Mouse (Mus musculus) heart, embryonic 11.5 days (tissue): Measurements from ENCODE around the gene Glis3. TPM values are rescaled to one million over a fixed set of nuclear protein-coding genes. Genes with fewer than 3 reads are reported as not detected.

Experiments used
- ATAC-seq: fragments of 200-750 bp; cut with Nextera tagmentation; replicated peaks from 2 replicates; pipeline ENCODE4 v1.8.0; 2017; ENCODE audit warnings: moderate library complexity; ENCODE audit not compliant: insufficient number of reproducible peaks, low FRiP score, low TSS enrichment
- H3K27ac ChIP-seq: fragments of 300-500 bp; sonication (generic); 2 replicates; pipeline ENCODE4 v1.5.1; 2014; ENCODE audit warnings: mild to moderate bottlenecking, low read depth, low read length
- H3K27me3 ChIP-seq: fragments of 300-500 bp; sonication (generic); 2 replicates; pipeline ENCODE4 v1.6.1; 2014; ENCODE audit warnings: mild to moderate bottlenecking, low read length, mixed read lengths; ENCODE audit not compliant: control insufficient read depth, insufficient read depth
- H3K36me3 ChIP-seq: fragments of 300-500 bp; sonication (generic); 2 replicates; pipeline ENCODE4 v1.6.1; 2014; ENCODE audit warnings: mild to moderate bottlenecking, low read length, moderate library complexity, mixed read lengths; ENCODE audit not compliant: control insufficient read depth, insufficient read depth
- H3K4me1 ChIP-seq: fragments of 300-500 bp; sonication (generic); 2 replicates; pipeline ENCODE4 v1.6.1; 2014; ENCODE audit warnings: low read length; ENCODE audit not compliant: control insufficient read depth, insufficient read depth
- H3K4me2 ChIP-seq: fragments of 300-500 bp; sonication (generic); 2 replicates; pipeline ENCODE4 v1.6.1; 2014; ENCODE audit warnings: mild to moderate bottlenecking, moderate library complexity
- H3K4me3 ChIP-seq: fragments of 300-500 bp; sonication (generic); 2 replicates; pipeline ENCODE4 v1.5.1; 2014; ENCODE audit warnings: low read depth, low read length
- H3K9ac ChIP-seq: fragments of 300-500 bp; sonication (generic); 2 replicates; pipeline ENCODE4 v1.6.1; 2014; ENCODE audit warnings: mild to moderate bottlenecking, low read depth, low read length, moderate library complexity
- H3K9me3 ChIP-seq: fragments of 300-500 bp; sonication (generic); replicated peaks from 2 replicates; pipeline ENCODE4 v1.6.1; 2016; ENCODE audit warnings: low read length; ENCODE audit not compliant: control insufficient read depth
- WGBS: fragments of 180-500 bp; shearing (Covaris S2); extraction: QIAGEN DNeasy Blood & Tissue Kit; methylation state at CpG from one replicate; pipeline ENCODE4 v1.1.7; 2014; ENCODE audit not compliant: insufficient replicate concordance; 5-methylcytosine and 5-hydroxymethylcytosine counted together
- polyA plus RNA-seq: library from polyadenylated mRNA; unstranded; fragments of >200 nt; fragmentation: Nextera tagmentation; extraction: Ambion mirVana; gene quantifications from 2 replicates; pipeline ENCODE4 v1.2.1, GENCODE M21; 2014

Glis3 gene
- polyA plus RNA-seq, 1 experiment from 2014 or later = 1.3 TPM

DNA sequence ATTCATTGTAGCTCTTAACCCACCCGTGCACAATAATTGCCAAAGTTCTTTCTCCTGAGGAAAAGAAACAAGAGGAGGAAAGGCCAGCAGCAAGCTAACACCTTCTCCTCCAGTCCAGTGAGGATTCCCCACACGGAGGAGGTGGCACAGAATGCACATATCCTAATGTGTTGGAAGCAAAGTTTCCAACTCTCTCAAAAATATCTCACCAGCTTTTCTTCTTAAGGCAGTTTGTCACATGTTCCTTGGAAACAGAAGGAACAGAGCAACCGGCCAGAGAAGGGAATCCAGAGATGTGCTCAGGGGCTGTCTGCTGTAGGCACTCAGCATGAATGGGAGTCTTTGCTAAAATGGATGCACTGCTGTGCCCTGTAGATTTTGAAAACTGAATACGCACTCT, 441.8 kb downstream of the Glis3 start:
- H3K9me3 ChIP-seq = no peaks in the 10 kb centered on the region
- no peaks in the 10 kb centered on the region for H3K27me3 ChIP-seq
- 72% methylated on average over 4 of the region's 4 CpGs for WGBS
- ATAC-seq = no peak
- no peaks in the 10 kb centered on the region for H3K4me1 ChIP-seq
- no peak overlapping the region for H3K4me3 ChIP-seq
- no peak overlapping the region for H3K27ac ChIP-seq
- H3K4me2 ChIP-seq = no peak overlapping the region
- no peaks in the 10 kb centered on the region for H3K36me3 ChIP-seq
- H3K9ac ChIP-seq = no peak overlapping the region

DNA sequence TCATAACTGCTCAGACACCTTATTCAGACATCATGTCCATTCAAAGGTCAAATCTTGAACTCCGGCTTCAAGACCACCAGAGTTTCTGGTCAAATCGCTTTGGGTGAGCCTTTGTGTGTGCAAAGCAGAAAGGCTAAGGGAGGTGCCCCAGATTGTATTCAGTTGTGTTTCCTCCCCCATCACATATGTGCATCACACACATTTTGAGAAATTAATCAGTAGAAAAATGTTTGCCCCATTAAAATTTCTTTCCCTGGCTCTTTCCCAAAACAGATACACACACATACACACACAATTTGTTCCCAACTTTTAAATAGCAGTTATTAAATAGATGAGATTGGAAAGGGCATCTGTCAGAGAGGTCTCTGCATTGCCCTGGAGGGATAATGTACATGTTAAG, 442.3 kb downstream of the Glis3 start:
- H3K36me3 ChIP-seq = no peaks in the 10 kb centered on the region
- no peak for ATAC-seq
- no peaks in the 10 kb centered on the region for H3K4me1 ChIP-seq
- H3K27me3 ChIP-seq = no peaks in the 10 kb centered on the region
- H3K9ac ChIP-seq = no peak overlapping the region
- no peak overlapping the region for H3K4me3 ChIP-seq
- no peaks in the 10 kb centered on the region for H3K9me3 ChIP-seq
- H3K27ac ChIP-seq = no peak overlapping the region
- H3K4me2 ChIP-seq = no peak overlapping the region
- 84% methylated on average over 2 of the region's 2 CpGs for WGBS

DNA sequence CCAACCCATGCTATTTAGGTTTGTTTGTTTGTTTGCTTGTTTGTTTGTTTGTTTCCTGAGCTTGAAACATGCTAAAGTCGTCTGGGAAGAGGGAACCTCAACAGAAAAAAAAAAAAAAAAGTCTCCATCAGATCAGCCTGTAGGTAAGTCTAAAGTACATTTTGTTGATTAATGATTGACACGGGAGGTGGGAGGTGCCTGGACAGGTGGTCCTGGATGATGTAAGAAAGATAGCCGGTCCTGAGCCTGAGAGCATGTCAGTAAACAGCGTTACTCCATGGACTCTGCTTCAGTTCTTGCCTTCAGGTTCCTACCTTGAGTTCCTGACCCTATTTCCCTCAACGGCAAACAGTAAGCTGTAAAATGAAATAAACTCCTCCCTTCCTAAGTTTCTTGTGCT, 444.3 kb downstream of the Glis3 start:
- Histone ChIP-seq H3K4me1 (no peaks in the 10 kb centered on the region), H3K27ac (no peak overlapping the region), H3K9ac (no peak overlapping the region), H3K4me3 (no peak overlapping the region), H3K9me3 (no peaks in the 10 kb centered on the region), H3K27me3 (no peaks in the 10 kb centered on the region), H3K4me2 (no peak overlapping the region), H3K36me3 (no peaks in the 10 kb centered on the region)
- ATAC-seq = no peak
- 74% methylated on average over 5 of the region's 5 CpGs for WGBS

DNA sequence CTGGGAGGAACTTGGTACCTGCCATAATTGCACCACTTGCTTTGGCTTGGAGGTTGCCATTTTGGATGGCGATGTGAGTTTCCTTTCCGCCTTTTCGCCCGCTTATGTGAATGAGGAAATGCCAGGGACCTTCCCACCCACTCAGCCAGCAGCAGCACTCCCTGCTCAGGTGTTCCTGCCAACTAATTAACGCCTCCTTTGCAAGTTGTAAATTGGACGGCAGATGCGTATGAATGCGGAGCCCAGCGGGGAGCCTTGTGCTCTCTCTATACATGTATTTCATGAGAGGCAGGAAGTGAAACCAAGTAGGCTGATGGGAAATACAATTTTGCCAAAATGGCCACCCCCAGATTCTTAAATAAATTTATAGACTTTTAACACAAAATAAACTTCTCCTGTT, 444.8 kb downstream of the Glis3 start:
- H3K9me3 ChIP-seq = no peaks in the 10 kb centered on the region
- no peaks in the 10 kb centered on the region for H3K27me3 ChIP-seq
- 88% methylated on average over 9 of the region's 9 CpGs for WGBS
- H3K4me3 ChIP-seq = no peak overlapping the region
- no peak overlapping the region for H3K4me2 ChIP-seq
- no peaks in the 10 kb centered on the region for H3K36me3 ChIP-seq
- H3K9ac ChIP-seq = no peak overlapping the region
- H3K27ac ChIP-seq = no peak overlapping the region
- no peaks in the 10 kb centered on the region for H3K4me1 ChIP-seq
- ATAC-seq = no peak

DNA sequence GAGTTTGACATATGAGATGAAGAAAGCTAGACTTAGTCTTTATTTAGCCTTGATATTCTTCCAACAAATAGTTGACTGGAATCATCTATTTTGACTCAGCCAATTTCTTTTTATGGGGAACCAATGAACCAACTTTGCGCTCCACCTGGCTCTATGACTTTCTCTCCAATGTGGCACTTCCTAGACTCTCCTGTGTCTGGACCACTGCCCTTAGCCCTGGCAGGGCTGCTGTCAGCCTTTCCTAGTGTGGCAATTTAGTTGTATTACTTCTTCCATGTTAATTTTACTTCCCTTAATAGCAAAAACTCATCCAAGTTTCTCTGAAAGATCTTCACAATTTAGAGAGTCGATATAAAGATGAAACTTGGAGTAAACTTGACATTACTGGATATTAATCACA, 445.2 kb downstream of the Glis3 start:
- no peaks in the 10 kb centered on the region for H3K36me3 ChIP-seq
- H3K27me3 ChIP-seq = no peaks in the 10 kb centered on the region
- no peaks in the 10 kb centered on the region for H3K9me3 ChIP-seq
- WGBS = 87% methylated on average over 2 of the region's 2 CpGs
- no peak overlapping the region for H3K4me2 ChIP-seq
- H3K9ac ChIP-seq = no peak overlapping the region
- H3K4me3 ChIP-seq = no peak overlapping the region
- H3K4me1 ChIP-seq = no peaks in the 10 kb centered on the region
- ATAC-seq = no peak
- no peak overlapping the region for H3K27ac ChIP-seq

DNA sequence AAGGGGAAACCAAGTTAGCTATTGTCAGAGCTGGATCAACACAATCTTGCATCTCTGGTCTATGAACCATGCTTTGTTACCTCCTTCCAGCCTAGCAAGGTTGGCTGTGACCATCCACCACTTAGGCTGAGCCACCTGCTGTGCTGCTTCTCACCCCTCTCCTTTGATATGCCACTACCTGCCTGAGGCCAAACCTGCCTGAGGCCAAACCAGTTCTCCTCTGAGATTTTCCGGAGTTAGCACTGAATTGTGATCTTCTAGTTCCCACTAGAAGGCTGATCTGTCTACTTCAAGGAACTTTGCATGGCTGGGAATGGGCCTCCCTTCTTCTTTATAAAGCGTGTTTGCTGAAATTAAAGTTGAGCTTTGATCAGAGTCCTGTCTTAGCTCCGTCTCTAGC, 448.4 kb downstream of the Glis3 start:
- Histone ChIP-seq H3K36me3 (no peaks in the 10 kb centered on the region), H3K4me3 (no peak overlapping the region), H3K4me2 (no peak overlapping the region), H3K4me1 (no peaks in the 10 kb centered on the region), H3K27ac (no peak overlapping the region), H3K9me3 (no peaks in the 10 kb centered on the region), H3K27me3 (no peaks in the 10 kb centered on the region), H3K9ac (no peak overlapping the region)
- no peak for ATAC-seq
- WGBS = 53% methylated on average over 3 of the region's 3 CpGs

DNA sequence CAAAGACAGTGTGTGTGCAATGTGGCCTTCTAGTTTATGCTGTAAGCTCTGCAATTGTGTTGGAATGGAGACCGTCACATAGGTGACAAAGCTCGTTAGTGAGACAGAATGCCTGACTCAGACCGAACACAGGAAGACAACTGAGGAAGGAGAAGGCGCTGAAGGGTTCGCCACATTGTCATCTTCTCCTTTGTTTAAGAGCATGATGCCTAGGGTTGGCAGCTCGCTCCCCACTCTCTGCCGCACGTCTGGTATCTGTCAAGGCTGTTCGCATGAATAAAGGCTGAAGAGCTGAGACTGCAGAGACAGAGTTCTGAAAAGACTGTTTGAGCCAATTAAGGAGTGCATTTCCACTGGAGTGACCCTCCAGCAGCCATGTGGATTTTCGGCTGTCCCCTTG, 452.4 kb downstream of the Glis3 start:
- Histone ChIP-seq H3K4me1 (no peaks in the 10 kb centered on the region), H3K9me3 (no peaks in the 10 kb centered on the region), H3K9ac (no peak overlapping the region), H3K27ac (no peak overlapping the region), H3K36me3 (no peaks in the 10 kb centered on the region), H3K4me3 (no peak overlapping the region), H3K27me3 (no peaks in the 10 kb centered on the region), H3K4me2 (no peak overlapping the region)
- WGBS = 64% methylated on average over 10 of the region's 10 CpGs
- ATAC-seq = no peak

DNA sequence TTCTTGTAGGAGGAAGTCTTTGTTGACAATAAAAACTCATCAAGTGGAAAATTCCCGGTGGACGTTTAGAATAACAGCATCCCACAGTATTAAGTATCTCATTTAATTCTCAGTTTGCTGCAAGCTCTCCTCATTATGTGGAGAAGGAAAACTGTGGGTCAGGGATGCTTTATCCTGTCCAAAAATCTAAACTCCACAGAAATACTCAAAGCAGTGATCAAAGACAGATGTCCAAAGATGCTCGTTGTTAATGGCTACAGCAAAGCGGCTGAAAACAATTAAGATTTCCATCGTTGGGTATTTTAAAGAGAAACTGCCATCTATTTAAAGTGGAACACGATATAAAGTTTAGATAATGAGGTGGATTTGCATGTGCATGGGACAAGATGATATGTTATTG, 454.2 kb downstream of the Glis3 start:
- Histone ChIP-seq H3K4me1 (no peaks in the 10 kb centered on the region), H3K36me3 (no peaks in the 10 kb centered on the region), H3K4me2 (no peak overlapping the region), H3K27ac (no peak overlapping the region), H3K4me3 (no peak overlapping the region), H3K27me3 (no peaks in the 10 kb centered on the region), H3K9ac (no peak overlapping the region), H3K9me3 (no peaks in the 10 kb centered on the region)
- WGBS = 67% methylated on average over 6 of the region's 6 CpGs
- ATAC-seq = no peak

DNA sequence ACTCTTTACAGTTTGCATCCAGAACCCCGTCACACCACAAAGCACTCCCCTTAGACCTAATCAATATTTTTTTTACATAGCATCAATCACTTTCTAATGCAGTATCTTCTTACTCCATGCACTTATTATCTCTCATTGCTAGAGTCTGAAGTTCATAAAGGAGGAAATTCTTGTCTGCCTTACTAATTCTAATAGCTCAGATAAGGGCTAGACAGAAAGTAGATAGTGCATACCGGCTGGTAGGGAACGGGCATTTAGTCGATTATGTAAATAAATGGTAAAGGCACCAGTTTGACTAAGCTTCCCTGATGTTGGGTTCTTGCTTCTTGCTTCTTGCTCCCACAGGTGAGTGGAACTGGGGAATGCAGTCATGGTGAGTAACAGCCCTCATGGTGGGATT, 468.2 kb downstream of the Glis3 start:
- Histone ChIP-seq H3K4me3 (no peak overlapping the region), H3K27me3 (no peaks in the 10 kb centered on the region), H3K9ac (no peak overlapping the region), H3K4me1 (no peaks in the 10 kb centered on the region), H3K27ac (no peak overlapping the region), H3K4me2 (no peak overlapping the region), H3K36me3 (no peaks in the 10 kb centered on the region), H3K9me3 (peaks cover 2% of the 10 kb centered on the region; the same call in 1 of the 2 replicates)
- ATAC-seq = no peak
- WGBS = 61% methylated on average over 4 of the region's 4 CpGs
